Mouse (Mus musculus): ENCODE measurements around the gene Lcat.

GRCm38 (mm10) chr8:105932525-105932924 lies 10.7 kb downstream of the Lcat start:
- TF ChIP-seq POLR2AphosphoS5 (IDR thresholded peaks at IDR 0.05; ENCODE audit: borderline replicate concordance, low read depth, low read length) (no peak), CTCF (IDR thresholded peaks at IDR 0.05 in 2 of 3, conservative IDR thresholded peaks at IDR 0.05 in 1 of 3; ENCODE audit: control insufficient read depth in 1 of 3, insufficient read depth in 1 of 3, low read depth in 2 of 3, low read length in 3 of 3, poor library complexity in 1 of 3, severe bottlenecking in 1 of 3) (no peak), POLR2A (IDR thresholded peaks at IDR 0.05; ENCODE audit: control insufficient read depth in 1 of 2, insufficient read depth in 1 of 2, low read depth in 1 of 2, low read length in 2 of 2, poor library complexity in 1 of 2) (no peak)
